Comparison of ENCODE assay signal across 30 mouse cellular contexts in the genomic region with DNA sequence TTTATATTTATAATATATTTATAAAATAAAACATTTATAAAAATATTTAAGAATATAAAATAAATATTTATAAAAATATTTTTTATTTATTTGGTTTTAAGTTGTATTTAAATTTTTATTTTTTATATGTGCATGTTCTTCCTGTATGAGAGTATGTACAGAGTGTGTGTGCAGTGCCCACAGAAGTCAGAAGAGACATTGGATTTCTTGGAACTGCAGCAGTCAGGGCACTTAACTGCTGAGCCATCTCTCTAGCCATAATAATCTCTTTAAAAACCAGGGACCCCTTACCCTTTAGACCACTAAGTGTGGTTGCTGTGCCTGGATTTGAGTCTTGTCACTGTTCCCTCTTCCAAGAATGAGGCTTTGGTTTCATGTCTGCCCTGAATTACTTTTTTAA.
"Had no signal": no experiment of that assay in that cellular context is flagged by ENCODE, and none has a peak within 500 bp of the region (broad histone marks: within the 10 kb centered on the region; RNA-seq: fewer than 3 reads in every experiment).

No protein-coding gene starts in this region.

- ATAC-seq: liver, embryonic 12.5 days; liver, postnatal 0 days; lung, postnatal 0 days; midbrain, embryonic 16.5 days had no signal

- H3K9me3 ChIP-seq: limb, embryonic 10.5 days; limb, embryonic 12.5 days; limb, embryonic 13.5 days; limb, embryonic 15.5 days; liver, embryonic 13.5 days; liver, embryonic 15.5 days; lung, embryonic 15.5 days; midbrain, embryonic 10.5 days; midbrain, embryonic 13.5 days; midbrain, embryonic 15.5 days; neural tube, embryonic 12.5 days had no signal

- DNase-seq: left cerebral cortex, postnatal 4 days; liver; liver, embryonic 13.5 days; liver, postnatal 0 days; lung, adult 18-20 months; lung, adult 2 months; lung, postnatal 10 days; lung, postnatal 14 days; lung, postnatal 36 days; lung, postnatal 4 days had no signal

- H3K9ac ChIP-seq: limb, embryonic 12.5 days; limb, embryonic 13.5 days; limb, embryonic 15.5 days; liver, embryonic 12.5 days; liver, embryonic 13.5 days; liver, embryonic 14.5 days; liver, embryonic 15.5 days; liver, postnatal 0 days; lung, embryonic 14.5 days; lung, embryonic 15.5 days; midbrain, embryonic 13.5 days; midbrain, embryonic 15.5 days; neural tube, embryonic 12.5 days had no signal

- H3K36me3 ChIP-seq: limb, embryonic 10.5 days; limb, embryonic 12.5 days; limb, embryonic 13.5 days; limb, embryonic 15.5 days; liver, embryonic 12.5 days; liver, embryonic 13.5 days; liver, embryonic 15.5 days; lung, embryonic 15.5 days; midbrain, embryonic 10.5 days; midbrain, embryonic 13.5 days; midbrain, embryonic 15.5 days; neural tube, embryonic 12.5 days had no signal

- H3K27ac ChIP-seq: limb, embryonic 10.5 days; limb, embryonic 12.5 days; limb, embryonic 13.5 days; limb, embryonic 15.5 days; liver, embryonic 12.5 days; liver, embryonic 13.5 days; liver, embryonic 14.5 days; liver, embryonic 15.5 days; lung, embryonic 15.5 days; macrophage; midbrain, embryonic 10.5 days; midbrain, embryonic 13.5 days; midbrain, embryonic 15.5 days; neural tube, embryonic 12.5 days had no signal

- H3K4me1 ChIP-seq: limb, embryonic 10.5 days; limb, embryonic 12.5 days; limb, embryonic 13.5 days; limb, embryonic 15.5 days; liver, embryonic 12.5 days; liver, embryonic 13.5 days; liver, embryonic 15.5 days; lung, embryonic 15.5 days; megakaryocyte, embryonic 14.5 days had no signal

- H3K4me3 ChIP-seq: limb, embryonic 10.5 days; limb, embryonic 12.5 days; limb, embryonic 13.5 days; limb, embryonic 15.5 days; liver, embryonic 12.5 days; liver, embryonic 13.5 days; liver, embryonic 15.5 days; lung, embryonic 15.5 days; megakaryocyte, embryonic 14.5 days; midbrain, embryonic 10.5 days; midbrain, embryonic 13.5 days; midbrain, embryonic 15.5 days; myocyte; neural tube, embryonic 12.5 days had no signal

- H3K4me2 ChIP-seq: limb, embryonic 12.5 days; limb, embryonic 13.5 days; limb, embryonic 15.5 days; liver, embryonic 11.5 days; liver, embryonic 12.5 days; liver, embryonic 13.5 days; liver, embryonic 15.5 days; lung, embryonic 14.5 days; lung, embryonic 15.5 days; midbrain, embryonic 11.5 days; neural tube, embryonic 12.5 days had no signal

- H3K27me3 ChIP-seq: limb, embryonic 12.5 days; limb, embryonic 13.5 days; limb, embryonic 15.5 days; liver, embryonic 12.5 days; liver, embryonic 13.5 days; liver, embryonic 15.5 days; lung, embryonic 15.5 days; megakaryocyte, embryonic 14.5 days; midbrain, embryonic 13.5 days; midbrain, embryonic 15.5 days; neural tube, embryonic 12.5 days had no signal
